Mouse (Mus musculus) megakaryocyte, adult 5-6 weeks (primary cell): ENCODE measurements around the gene Ninj2. TPM values are rescaled to one million over a fixed set of nuclear protein-coding genes. Genes with fewer than 3 reads are reported as not detected.

Source experiments
- ATAC-seq: 2 replicates; pipeline ENCODE4 v1.8.0; 2016; ENCODE audit warnings: mild to moderate bottlenecking, inconsistent platforms; ENCODE audit not compliant: poor library complexity, severe bottlenecking
- total RNA-seq, 2 experiments: library from RNA; stranded (forward) in 1 of 2; stranded (reverse) in 1 of 2; fragments of 153-499, 151-499 nt in 1 of 2; fragments of 221-1000, 200-1000 nt in 1 of 2; gene quantifications; 2 replicates each; pipeline versions ENCODE4 v1.2.3 to v1.2.4; 2015 to 2017

Ninj2 gene
- total RNA-seq, 2 experiments from 2014 or later = not detected

DNA sequence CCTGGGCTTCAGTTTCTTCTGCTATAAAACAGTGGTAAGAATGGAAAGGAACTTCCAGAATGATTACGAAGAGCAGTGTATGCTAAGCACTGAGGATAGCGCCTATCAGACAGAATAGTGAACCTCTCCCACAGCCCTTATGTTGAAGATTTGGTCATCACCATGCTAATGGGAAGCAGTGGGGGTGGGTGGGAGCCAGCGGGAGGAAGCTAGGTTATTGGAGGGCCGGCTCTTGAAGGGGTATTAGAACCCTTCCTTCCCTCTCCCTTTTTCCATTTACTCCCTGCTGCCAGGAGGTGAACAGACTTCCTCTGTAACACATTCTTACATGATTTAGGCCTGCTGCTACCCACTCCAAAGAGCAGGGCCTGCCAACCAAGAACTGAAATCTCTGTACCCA is 1.2 kb upstream of the Ninj2 start:
- ATAC-seq = no peak

DNA sequence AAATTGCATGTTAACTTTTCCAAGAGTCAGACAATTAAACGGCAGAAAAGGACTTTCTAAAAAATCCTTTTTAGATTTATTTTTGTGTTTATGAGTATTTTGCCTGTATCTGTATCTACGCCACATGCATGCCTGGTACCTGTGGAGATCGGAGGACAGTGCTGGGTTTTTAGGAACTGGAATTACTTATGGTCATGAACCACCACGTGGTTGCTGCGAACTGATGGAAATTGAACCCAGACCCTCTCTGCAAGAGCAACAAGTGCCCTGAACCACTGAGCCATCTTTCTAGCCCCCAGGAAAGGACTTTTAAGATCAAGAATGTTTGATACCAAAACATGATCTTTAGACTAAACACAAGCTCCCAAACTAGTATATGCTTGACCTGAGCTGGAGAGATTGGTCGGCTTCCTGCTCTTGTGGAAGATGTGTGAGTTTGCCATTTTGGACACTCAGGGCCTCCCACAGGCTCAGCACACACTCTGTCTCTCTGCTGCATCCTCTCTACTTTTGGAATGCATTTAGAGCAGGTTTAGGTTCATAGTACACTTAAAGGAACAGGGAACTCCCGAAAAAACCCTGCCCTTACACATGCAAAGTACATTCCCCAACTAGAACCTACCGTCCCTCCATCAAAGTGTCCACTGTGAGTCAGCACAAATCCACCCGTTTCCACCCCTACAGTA is 1.1 kb downstream of the Ninj2 start:
- peak; percentile 47 for ATAC-seq

DNA sequence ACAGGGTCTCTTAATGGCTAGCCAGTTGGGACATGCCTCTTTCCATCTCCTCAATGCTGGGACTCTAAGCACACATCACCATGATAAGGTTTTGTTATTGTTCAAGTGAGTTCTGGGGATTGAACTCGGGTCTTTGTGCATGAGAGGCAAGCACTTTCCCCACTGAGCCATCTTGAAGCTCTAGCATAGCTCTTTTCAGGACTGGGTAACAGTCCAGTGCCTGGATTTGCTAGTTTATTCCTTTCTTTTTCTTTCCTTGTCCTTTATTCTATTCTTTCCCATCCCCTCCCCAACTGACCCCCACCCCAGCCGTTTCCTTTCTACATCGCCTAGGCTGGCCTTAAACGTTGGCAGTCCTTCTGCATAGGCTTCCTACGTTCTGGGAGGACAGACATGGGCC is 1.9 kb downstream of the Ninj2 start:
- ATAC-seq = no peak

DNA sequence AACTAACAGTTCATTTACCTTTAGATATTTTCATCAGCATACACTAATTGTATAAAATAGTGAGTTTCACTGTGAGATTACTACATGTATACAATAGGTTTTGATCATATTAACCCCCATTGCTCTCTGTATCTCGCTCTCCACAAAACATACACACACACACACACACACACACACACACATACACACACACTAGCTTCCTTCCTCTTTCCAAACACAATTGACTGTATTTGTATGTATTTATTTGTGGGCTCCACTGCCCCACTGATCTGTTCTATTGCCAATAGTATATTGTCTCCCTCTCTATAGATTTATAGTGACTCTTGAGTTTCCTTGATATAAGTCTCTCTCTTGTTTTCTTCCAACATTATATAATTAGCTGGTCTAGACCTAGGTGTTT is 2.4 kb downstream of the Ninj2 start:
- peak; percentile 54; the same call in 1 of the 2 replicates for ATAC-seq

DNA sequence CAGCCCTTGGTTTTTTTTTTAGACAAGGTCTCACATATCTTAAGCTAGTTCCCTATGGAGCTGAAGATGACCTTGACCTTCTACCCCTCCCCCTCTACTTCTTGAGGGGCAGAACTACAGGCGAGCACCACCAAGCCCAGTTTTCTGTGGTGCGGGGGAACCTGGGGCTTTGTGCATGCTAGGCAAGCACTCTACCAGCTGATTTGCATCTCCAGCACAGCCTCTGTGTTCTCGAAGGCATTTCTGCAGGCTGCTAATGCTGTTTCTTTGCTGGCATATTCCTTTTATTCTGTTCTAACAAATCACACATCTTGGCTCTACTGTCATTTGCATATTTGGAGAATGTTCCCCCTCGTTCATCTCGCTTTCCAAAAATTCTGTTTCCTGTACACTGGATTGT is 6.2 kb downstream of the Ninj2 start:
- ATAC-seq = no peak

DNA sequence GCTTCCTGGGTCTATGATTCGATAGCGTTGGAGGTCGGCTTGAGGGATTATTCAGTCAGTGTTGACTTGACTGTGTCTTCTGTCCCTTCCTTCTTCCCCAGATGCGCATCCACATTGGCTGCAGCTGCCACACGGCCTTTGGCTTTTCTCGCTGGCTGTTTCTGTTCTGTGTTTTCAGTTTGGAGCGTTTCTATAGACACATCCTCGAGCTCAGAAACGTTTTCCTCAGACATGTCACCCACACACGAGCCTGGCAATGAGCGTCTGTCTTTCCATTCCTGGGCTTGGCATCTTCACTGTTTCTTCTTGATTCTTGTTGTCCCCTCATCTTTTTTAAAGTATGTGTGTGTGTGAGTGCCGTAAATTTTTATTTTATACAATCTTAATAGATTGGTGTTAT is 8.1 kb downstream of the Ninj2 start:
- ATAC-seq = no peak

DNA sequence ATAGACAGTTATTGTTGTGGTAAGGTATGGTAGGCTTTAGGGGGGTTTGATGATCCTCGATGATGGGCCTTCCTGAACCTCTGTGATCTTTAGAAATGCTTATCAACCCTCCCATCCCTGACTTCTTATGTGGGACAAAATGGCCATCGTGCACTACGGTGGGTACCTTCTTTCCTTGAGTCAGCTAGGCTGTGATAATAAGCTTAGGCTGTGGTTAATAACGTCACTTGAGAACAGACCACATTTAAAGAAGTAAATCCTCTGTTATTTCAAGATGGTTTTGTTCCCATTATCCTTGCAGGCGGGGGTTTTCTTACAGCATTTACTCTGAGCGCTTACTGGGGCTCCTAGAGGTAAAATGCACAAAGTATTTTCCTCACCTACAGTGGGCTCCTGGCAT is 8.8 kb downstream of the Ninj2 start:
- ATAC-seq = peak; percentile 76

DNA sequence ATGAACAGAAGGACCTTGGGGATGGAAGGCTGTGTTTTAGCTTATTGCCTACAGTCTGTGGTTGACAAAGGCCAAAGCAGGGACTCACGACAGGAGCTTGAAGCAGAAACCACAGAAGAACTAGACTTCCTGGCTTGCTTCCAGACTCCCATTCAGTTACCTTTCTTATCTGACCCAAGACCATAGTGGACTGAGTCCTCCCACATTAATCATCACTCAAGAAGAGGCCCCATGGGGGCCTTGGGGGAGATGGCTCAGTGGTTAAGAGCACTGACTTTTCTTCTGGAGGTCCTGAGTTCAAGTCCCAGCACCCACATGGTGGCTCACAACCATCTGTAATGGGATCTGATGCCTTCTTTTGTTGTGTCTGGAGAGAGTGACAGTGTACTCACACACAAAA is 10.0 kb downstream of the Ninj2 start:
- ATAC-seq = no peak

DNA sequence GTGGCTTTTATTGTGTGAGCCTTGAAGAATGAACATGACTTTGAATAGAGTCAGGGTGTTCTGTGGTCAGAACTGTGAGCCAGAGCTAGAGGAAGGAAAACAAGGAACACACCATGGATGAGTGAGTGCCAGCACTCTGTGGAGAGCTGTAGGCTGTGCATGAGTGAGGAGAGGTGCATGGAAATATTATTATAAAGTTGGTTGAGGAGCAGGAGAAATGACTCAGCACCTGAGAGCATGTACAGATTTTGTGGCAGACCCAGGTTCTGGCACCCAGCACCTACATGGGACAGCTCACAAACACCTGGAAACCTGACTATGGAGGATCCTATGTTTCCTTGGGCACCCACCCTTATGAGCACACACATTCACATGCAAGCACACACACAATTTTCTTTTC is 11.9 kb downstream of the Ninj2 start:
- no peak for ATAC-seq

DNA sequence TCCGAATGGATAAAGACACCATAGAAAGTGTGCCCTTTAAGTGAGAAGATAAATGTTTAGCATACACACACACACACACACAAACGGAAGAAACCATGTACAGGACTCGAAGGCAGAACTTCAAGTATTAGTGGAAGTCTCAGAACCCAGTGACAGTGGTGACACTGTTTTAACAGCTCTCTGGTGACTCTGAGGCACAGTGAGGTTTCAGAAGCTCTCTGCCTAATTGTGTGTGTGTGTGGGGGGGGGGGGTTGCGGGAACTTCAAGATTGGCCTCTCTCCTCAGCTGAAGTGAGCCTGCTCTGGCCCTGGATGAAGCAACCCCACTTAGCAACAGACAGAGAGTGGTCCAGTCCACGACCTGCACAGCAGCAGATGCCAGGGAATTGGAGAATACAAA is 14.4 kb downstream of the Ninj2 start:
- ATAC-seq = no peak

DNA sequence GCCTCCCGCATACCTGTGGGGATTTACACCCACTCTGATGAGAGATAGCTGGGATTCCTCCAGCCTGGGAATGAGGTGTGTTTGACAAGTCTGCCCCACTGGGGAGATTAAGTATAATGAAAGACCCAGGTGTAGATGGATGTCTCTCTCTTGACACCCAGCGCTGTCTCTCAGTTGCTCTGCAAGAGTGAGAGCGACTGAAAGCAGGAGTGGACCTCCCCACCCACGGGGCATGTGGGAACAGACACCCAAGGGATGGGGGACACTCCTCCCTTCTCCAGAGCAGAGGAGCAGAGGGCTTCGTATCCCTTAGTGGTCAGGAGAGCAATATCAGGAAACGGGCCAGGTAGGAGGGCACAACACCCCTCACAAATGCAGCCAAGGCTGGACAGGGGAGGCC is 14.9 kb downstream of the Ninj2 start:
- ATAC-seq = no peak

DNA sequence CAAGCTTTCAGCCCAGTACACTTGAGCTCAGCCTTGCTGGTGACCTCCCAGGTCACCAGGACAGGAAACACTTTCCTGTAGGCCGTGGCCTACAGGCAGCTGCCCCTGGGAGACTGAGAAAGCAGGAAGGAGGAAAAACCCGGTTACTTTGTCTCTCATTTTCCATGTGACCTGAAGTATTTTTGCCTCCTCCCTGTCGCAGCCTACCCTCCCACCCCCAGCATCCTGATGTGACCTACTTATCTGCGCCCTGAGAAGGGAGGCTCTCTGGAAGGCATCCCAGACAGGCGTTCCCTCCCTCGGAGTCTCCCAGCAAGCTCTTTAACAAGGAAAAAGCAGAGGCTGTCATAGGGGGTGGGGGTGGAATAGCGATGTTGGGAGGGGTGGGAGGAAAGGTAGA is 16.0 kb downstream of the Ninj2 start:
- ATAC-seq = no peak

DNA sequence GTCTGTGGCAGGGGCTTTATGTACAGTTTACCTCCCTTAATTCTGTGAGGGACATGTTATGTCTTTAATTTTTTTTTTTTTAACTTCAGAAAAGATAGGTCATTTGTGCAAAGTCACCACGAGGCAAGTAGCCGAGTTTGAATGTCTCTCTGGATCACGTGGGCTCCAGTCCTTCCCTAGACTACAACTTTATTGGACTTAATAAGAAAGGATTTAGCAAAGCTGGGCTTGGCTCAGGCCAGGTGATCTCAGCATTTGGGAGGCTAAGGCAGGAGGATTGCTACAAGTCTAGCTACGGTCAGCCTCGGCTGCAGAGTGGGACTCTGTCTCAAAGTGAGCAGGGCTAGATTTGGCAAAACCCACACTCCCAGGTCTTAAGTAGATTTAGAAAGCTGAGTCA is 16.8 kb downstream of the Ninj2 start:
- ATAC-seq = no peak

DNA sequence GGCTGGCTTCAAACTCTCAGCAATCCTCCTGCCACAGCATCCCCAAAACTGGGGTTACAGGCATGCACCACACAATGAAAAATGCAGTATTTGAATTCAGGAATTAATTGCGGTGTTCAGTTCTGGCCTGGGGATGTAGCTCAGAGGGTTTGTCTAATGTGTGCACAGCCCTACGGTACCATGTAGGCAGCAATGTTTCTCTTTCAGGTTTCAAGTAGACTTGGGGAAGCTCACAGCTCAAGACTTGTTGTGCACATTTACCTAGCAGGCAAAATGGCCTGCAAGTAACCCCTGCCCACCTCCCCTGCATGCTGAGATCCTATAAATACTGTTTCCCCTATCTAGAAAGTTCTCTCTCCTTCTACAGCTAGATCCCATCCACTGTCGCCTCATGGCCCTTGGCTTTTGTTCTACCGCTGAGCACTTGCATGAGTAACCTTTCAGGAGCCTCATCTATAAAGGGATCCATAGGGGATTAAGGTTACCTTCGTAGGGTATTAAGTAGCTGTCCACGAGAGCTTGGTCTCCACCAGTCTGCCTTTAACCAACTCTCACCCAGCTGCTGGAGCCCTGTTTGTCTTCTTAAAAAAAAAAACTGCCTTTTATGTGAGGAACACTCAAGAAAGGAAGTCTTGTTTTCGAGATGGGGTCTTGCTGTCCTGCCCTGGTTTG is 17.7 kb downstream of the Ninj2 start:
- ATAC-seq = no peak

DNA sequence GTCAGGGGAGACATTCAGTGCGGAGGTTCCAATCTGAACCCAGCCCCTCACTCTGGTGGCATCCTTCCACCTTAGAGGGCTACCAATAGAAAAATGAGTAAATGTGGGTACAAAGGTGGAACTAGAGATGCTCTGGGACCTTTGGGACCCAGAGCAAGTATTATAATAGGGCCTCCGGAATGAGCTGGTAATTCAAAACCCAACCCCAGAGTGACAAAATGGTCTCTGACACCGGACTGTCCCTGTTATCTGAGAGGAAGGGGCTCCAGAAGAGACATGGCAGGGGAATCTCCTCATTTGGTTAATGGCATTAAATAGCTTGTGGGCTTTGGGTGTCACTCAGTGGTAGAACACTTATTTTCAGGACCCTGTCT is 18.2 kb downstream of the Ninj2 start:
- ATAC-seq = no peak

DNA sequence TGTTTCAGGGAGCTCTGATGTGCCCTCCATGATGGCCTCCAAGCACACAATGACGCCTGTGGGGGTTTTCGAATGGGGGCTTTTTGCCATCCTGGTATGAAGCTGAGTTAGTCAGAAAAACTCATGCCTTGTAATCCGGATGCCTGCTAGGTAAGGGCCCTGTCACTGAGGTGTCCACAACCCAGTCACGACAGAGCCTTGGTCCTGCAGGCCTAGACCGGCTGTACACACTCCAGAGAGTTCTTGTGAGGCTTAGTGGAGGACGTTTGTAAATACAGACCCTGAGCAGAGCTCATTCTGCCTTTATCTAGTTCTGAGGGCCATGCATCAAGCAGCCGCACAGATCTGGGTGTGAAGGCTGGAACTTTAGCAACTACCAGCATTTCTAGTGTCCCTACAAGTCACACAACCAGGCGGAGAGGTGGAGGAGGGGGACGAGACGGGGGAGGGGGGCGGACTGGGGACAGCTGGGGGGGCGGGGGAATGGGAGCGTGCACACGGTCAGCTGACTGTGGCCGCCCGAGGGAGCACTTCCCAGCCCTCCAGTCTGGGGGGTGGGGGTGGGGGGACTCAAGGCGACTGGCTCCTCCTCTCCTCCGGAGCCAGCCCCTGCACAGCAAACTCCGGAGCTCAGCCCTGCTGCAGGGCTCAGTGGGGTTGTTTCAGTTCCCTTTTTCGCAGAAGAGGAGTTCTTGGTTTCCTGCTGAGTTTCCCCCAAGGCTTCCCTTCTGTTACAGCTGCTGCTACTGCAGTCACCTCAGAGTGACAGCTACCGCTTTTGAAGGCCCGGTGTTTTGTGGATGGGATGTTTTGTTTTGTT is 19.0 kb downstream of the Ninj2 start:
- ATAC-seq = peak; percentile 97

DNA sequence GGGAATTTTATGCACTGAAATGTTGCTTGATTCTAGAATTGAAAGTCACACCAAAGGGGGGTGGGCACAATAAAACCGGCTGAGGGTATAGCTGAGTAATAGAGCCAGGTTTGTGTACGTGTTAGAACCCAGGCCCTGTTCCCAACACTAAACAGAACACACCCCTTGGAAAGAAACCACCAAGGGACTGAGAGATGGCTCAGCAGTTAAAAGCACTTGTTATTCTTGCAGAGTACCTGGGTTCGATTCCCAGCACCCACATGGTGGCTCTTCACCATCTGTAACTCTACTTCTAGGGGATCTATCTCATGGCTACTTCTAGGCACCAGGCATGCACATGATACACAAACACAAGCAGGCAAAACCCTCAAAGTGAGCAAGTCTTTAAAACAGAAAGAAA is 20.7 kb downstream of the Ninj2 start:
- no peak for ATAC-seq

DNA sequence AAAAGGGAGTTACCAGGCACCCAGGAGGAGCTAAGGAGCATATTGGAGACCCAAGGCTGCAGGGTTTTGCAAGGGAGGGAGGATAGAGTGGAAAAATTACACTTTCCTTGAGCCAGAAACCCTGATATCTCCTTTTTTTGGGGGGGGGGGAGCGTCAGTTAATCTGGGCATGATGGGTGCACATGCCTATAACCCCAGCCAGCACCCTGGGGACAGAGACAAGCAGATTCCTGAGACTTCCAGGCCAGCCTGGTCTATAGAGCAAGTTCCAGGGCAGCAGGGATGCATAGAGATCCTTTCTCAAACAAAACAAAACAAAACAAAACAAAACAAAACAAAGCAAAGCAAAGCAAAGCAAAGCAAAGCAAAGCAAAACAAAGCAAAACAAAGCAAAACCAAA is 21.1 kb downstream of the Ninj2 start:
- no peak for ATAC-seq

DNA sequence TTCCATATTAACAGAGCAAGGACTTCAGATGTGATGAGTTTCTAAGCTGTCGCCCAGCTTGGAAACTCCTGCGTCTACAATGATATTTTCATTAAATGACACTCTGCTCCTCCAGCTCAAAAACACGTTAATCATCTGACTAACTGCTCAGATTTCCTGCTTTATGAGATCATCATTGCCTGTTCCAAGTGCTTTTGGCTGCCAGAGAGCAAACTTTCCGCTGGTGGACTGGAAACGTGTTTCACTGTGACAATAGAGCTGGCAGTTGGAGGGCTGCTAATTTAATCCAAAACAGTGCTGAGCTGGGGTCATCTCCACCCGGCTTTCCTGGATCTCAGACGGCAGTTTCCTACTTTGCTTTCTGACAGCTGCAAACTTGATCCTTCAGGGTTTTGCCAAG is 21.5 kb downstream of the Ninj2 start:
- no peak for ATAC-seq

DNA sequence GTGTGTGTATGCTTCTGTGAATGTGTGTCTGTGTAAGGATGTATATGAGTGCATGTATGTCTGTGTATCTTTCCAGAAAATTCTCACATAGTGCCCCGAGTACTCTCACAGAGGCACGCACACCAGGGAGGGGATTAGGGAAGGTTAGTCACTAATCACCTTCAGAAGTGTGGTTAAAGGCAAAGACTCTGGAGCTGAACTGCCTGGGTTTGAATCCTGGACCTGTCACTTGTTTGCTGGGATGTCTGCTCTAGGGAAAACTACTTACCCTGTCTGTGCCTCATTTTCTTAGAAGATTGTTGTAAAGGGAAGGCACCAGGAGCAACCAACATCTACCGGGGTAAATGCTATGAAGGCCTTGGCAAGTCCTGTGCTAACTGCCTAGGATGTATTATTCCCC is 22.3 kb downstream of the Ninj2 start:
- ATAC-seq = no peak

DNA sequence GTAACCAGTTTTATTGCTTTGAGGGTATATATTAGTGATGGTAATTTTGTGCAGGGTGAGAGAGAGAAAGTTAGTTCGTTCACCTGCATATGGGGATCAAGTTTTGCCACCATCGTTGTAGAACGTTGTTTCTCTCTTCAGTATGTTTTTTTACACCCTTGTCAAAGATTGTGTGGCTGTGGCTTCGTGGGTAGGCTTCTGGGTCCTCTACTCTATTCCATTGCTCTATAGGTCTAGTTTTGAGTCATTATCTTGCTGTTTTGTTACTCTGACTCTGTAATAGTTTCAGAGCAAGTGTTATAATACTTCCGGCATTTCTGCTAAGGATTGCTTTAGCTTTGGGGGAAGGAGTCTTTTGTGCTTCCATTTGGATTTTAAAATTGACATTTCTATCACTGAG is 26.7 kb downstream of the Ninj2 start:
- no peak for ATAC-seq

DNA sequence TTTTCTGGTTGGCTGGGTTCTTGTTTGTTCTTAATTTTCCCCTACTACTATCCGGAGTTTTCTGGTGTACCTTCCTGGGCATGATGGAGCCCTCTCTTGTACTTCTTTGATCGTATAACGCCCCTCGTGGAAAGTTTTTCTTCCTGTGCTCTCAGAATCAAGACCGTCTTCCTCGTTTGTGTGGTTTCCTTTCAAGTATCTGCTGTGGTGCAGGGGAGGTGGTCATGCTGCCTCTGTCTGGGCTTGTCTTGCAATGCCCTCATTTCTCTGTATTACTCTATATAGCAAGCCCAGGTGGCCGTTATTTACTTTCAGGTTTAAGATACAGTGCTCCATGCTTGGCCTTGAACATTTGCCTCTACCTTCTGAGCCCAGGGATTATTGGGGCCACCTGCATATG is 31.5 kb downstream of the Ninj2 start:
- peak; percentile 62 for ATAC-seq
